Comparison of ENCODE assay signal across 19 mouse cellular contexts in genomic region chr2:92594929-92595730, GRCm38 (mm10). TPM values are rescaled to one million over a fixed set of nuclear protein-coding genes. Genes with fewer than 3 reads are reported as not detected.
A peak's percentile ranks its signal among the peaks of the same experiment; 100 is the strongest.
DNase-seq lines count a peak whose midpoint lies in the region; ATAC-seq and TF ChIP-seq lines count a peak whose summit lies in the region.
"Had no signal": no experiment of that assay in that cellular context is flagged by ENCODE, and none has a peak within 500 bp of the region (broad histone marks: within the 10 kb centered on the region; RNA-seq: fewer than 3 reads in every experiment).

No protein-coding gene starts in this region.

- peak; percentile 56 for TF ChIP-seq CTCF in heart, adult 2 months (IDR thresholded peaks at IDR 0.05)
- 0 out of 2 replicates have a peak, but pooled peaks have one; percentile 14 for TF ChIP-seq CTCF in liver, adult 2 months (IDR thresholded peaks at IDR 0.05; ENCODE audit: low read depth, low read length)
- TF ChIP-seq CTCF in stomach, postnatal 0 days (IDR thresholded peaks at IDR 0.05; ENCODE audit: low read depth), result peak; percentile 23; the same call in 1 of the 2 replicates

- H3K27ac ChIP-seq in heart, adult 2 months, result peak overlapping the region; percentile 39
- H3K27ac ChIP-seq in heart, embryonic 11.5 days (ENCODE audit: low read depth, low read length), result no peak overlapping the region
- H3K27ac ChIP-seq in liver, adult 2 months (replicated peaks; ENCODE audit: insufficient read depth, low read depth, low read length), result no peak overlapping the region
- H3K27ac ChIP-seq in liver, embryonic 12.5 days, result no peak overlapping the region
- no peak overlapping the region for H3K27ac ChIP-seq in stomach, postnatal 0 days (replicated peaks)

- no peak for ATAC-seq in heart, embryonic 11.5 days (replicated peaks; ENCODE audit: insufficient number of reproducible peaks, low FRiP score, low TSS enrichment)
- no peak for ATAC-seq in liver, embryonic 12.5 days
- no peak for ATAC-seq in stomach, postnatal 0 days (ENCODE audit: low FRiP score, low TSS enrichment)
- ATAC-seq: forebrain, embryonic 16.5 days; inflammation-experienced regulatory T-cells, adult 6 months had no signal

- 30% methylated on average over 11 of the region's 11 CpGs for WGBS in heart, adult 2 months
- 47% methylated on average over 11 of the region's 11 CpGs for WGBS in heart, embryonic 11.5 days (ENCODE audit: insufficient replicate concordance)
- 72% methylated on average over 11 of the region's 11 CpGs for WGBS in liver, adult 2 months
- WGBS in liver, embryonic 12.5 days (ENCODE audit: insufficient replicate concordance), result 52% methylated on average over 11 of the region's 11 CpGs
- WGBS in stomach, postnatal 0 days, result 64% methylated on average over 11 of the region's 11 CpGs

- no peak overlapping the region for H3K4me3 ChIP-seq in heart, adult 2 months
- H3K4me3 ChIP-seq in heart, embryonic 11.5 days (ENCODE audit: low read depth, low read length), result no peak overlapping the region
- no peak overlapping the region for H3K4me3 ChIP-seq in liver, adult 2 months (ENCODE audit: insufficient read depth, low read depth, low read length)
- no peak overlapping the region for H3K4me3 ChIP-seq in liver, embryonic 12.5 days
- no peak overlapping the region for H3K4me3 ChIP-seq in stomach, postnatal 0 days (ENCODE audit: low read depth, low read length)
- H3K4me3 ChIP-seq: midbrain, embryonic 10.5 days had no signal

- H3K27me3 ChIP-seq in heart, adult 2 months (ENCODE audit: control insufficient read depth, insufficient read depth, low read length), result no peaks in the 10 kb centered on the region; the same call in 1 of the 2 replicates
- peaks cover 22% of the 10 kb centered on the region for H3K27me3 ChIP-seq in heart, embryonic 11.5 days (ENCODE audit: control insufficient read depth, insufficient read depth, low read length)
- no peaks in the 10 kb centered on the region; the same call in 1 of the 2 replicates for H3K27me3 ChIP-seq in liver, adult 2 months (ENCODE audit: control insufficient read depth, insufficient read depth, low read length)
- H3K27me3 ChIP-seq in liver, embryonic 12.5 days (replicated peaks), result peaks cover 54% of the 10 kb centered on the region
- no peaks in the 10 kb centered on the region for H3K27me3 ChIP-seq in stomach, postnatal 0 days (ENCODE audit: control insufficient read depth, insufficient read depth, low read length)

- H3K4me2 ChIP-seq in heart, embryonic 11.5 days, result no peak overlapping the region
- H3K4me2 ChIP-seq in liver, embryonic 12.5 days, result no peak overlapping the region
- no peak overlapping the region for H3K4me2 ChIP-seq in stomach, postnatal 0 days (replicated peaks; ENCODE audit: low read depth)

- intact Hi-C loops in heart, adult 2 months (cut with DNase I), result loop anchor here (5.0 kb wide), 1 partner anchor 68 kb away; no protein-coding TSS in a partner anchor

- H3K4me1 ChIP-seq in heart, adult 2 months (ENCODE audit: control insufficient read depth, insufficient read depth, low read length), result peaks cover 8% of the 10 kb centered on the region
- H3K4me1 ChIP-seq in heart, embryonic 11.5 days (ENCODE audit: control insufficient read depth, insufficient read depth, low read length), result no peaks in the 10 kb centered on the region
- H3K4me1 ChIP-seq in liver, adult 2 months (ENCODE audit: control insufficient read depth, insufficient read depth, low read length), result no peaks in the 10 kb centered on the region
- H3K4me1 ChIP-seq in liver, embryonic 12.5 days, result peaks cover 7% of the 10 kb centered on the region; the same call in 1 of the 2 replicates
- no peaks in the 10 kb centered on the region for H3K4me1 ChIP-seq in stomach, postnatal 0 days (replicated peaks; ENCODE audit: control insufficient read depth, insufficient read depth)

- H3K36me3 ChIP-seq in heart, adult 2 months (ENCODE audit: control insufficient read depth, insufficient read depth, low read length), result no peaks in the 10 kb centered on the region
- no peaks in the 10 kb centered on the region for H3K36me3 ChIP-seq in heart, embryonic 11.5 days (ENCODE audit: control insufficient read depth, insufficient read depth, low read length)
- H3K36me3 ChIP-seq in liver, adult 2 months (ENCODE audit: control insufficient read depth, insufficient read depth, low read length), result no peaks in the 10 kb centered on the region
- H3K36me3 ChIP-seq in liver, embryonic 12.5 days, result no peaks in the 10 kb centered on the region
- H3K36me3 ChIP-seq in stomach, postnatal 0 days (ENCODE audit: control insufficient read depth, insufficient read depth, low read length), result no peaks in the 10 kb centered on the region
- H3K36me3 ChIP-seq: midbrain, embryonic 10.5 days had no signal

- peak; percentile 36 to 43 for DNase-seq in heart, adult 2 months
- no peak for DNase-seq in liver, adult 2 months (ENCODE audit: extremely low read depth, low read depth, low spot score)
- DNase-seq in retina, postnatal 1 day, result peak; percentile 26
- DNase-seq in retina, embryonic 14.5 days (ENCODE audit: low spot score), result no peak
- DNase-seq in stomach, postnatal 0 days (ENCODE audit: low spot score), result no peak
- DNase-seq in spleen, postnatal 36 days (ENCODE audit: low spot score in 2 of 2), result no peak
- DNase-seq: adrenal gland, adult 2 months; cerebellum, adult 9-10 months; kidney, adult 9 months; kidney, postnatal 4 days; lung, postnatal 4 days; spleen, adult 18-20 months; thymus, adult 18-20 months had no signal

- no peak for TF ChIP-seq POLR2A in heart, adult 2 months (IDR thresholded peaks at IDR 0.05; ENCODE audit: insufficient read depth, low read depth, low read length)
- TF ChIP-seq POLR2A in liver, adult 2 months (IDR thresholded peaks at IDR 0.05; ENCODE audit: extremely low read depth, insufficient read depth, low read length), result no peak

- H3K9ac ChIP-seq in heart, adult 2 months (ENCODE audit: low read depth, low read length), result no peak overlapping the region
- H3K9ac ChIP-seq in heart, embryonic 11.5 days (ENCODE audit: low read depth, low read length), result no peak overlapping the region
- no peak overlapping the region for H3K9ac ChIP-seq in liver, adult 2 months (ENCODE audit: low read depth, low read length)
- no peak overlapping the region for H3K9ac ChIP-seq in liver, embryonic 12.5 days
- no peak overlapping the region for H3K9ac ChIP-seq in stomach, postnatal 0 days (ENCODE audit: low read length)

- TF ChIP-seq EP300 in heart, adult 2 months (IDR thresholded peaks at IDR 0.05; ENCODE audit: insufficient read depth, low read depth, low read length), result no peak
- no peak for TF ChIP-seq EP300 in stomach, postnatal 0 days (optimal IDR thresholded peaks at IDR 0.05)

- no peaks in the 10 kb centered on the region for H3K79me2 ChIP-seq in heart, adult 2 months (replicated peaks; ENCODE audit: control insufficient read depth, insufficient read depth, low read length)
- no peaks in the 10 kb centered on the region for H3K79me2 ChIP-seq in liver, adult 2 months (ENCODE audit: control insufficient read depth, insufficient read depth, low read length)

- H3K9me3 ChIP-seq in heart, embryonic 11.5 days (replicated peaks; ENCODE audit: control insufficient read depth, low read length), result no peaks in the 10 kb centered on the region
- H3K9me3 ChIP-seq in liver, embryonic 12.5 days (replicated peaks), result no peaks in the 10 kb centered on the region
- no peaks in the 10 kb centered on the region for H3K9me3 ChIP-seq in stomach, postnatal 0 days (ENCODE audit: control insufficient read depth, low read length)
- H3K9me3 ChIP-seq: midbrain, embryonic 10.5 days had no signal

RNA-seq across cellular contexts. Expression of gene Chst1, which starts 4.4 kb away (rescaled TPM):
- total RNA-seq in heart, adult 2 months (2021), result 1 to 10 TPM; 1.7 to 2.4 TPM
- polyA plus RNA-seq in heart, adult 2 months (2012; rRNA removed), result 8.1 and 8.7 TPM in 2 replicates
- 1.1 and 1.4 TPM in 2 replicates for polyA plus RNA-seq in heart, embryonic 11.5 days (2014; fragmentation: Nextera tagmentation; extraction: Ambion mirVana)
- total RNA-seq in liver, adult 2 months (2014; rRNA removed), result 0.09 and 0.34 TPM in 2 replicates
- 0.18 and 0.27 TPM in 2 replicates for polyA plus RNA-seq in liver, adult 2 months (2012; rRNA removed)
- 0.56 and 0.59 TPM in 2 replicates for polyA plus RNA-seq in liver, embryonic 12.5 days (2016; fragmentation: Nextera tagmentation; extraction: Ambion mirVana)
- polyA plus RNA-seq in stomach, postnatal 0 days (2015; fragmentation: Nextera tagmentation; extraction: Ambion mirVana), result 3.0 TPM in 2 replicates
- total RNA-seq: granulocyte monocyte progenitor cell, adult 5-6 weeks had no signal
- polyA plus RNA-seq: inflammation-experienced regulatory T-cells, adult 6 months had no signal

Comparison
In these comparisons a context has a peak if more than half of its experiments do, and no peak if none do; other contexts are left out.
1. DNase-seq: peak in heart, adult 2 months (2 of 2) and retina, postnatal 1 day (single experiment); none in liver, adult 2 months (single experiment), retina, embryonic 14.5 days (single experiment), stomach, postnatal 0 days (single experiment) and spleen, postnatal 36 days (0 of 2).
2. Peak in every context shown above with its lines, with median percentiles within 50 percentile points of each other: CTCF ChIP-seq.